8 mouse cellular contexts compared by ENCODE assay signal in genomic region chr4:62761672-62762071, GRCm38 (mm10).
DNase-seq lines count a peak whose midpoint lies in the region; ATAC-seq and TF ChIP-seq lines count a peak whose summit lies in the region.

No protein-coding gene starts in this region.

- 4% methylated on average over 1 of the region's 1 CpGs for WGBS in embryonic facial prominence, embryonic 15.5 days
- 0% methylated on average over 1 of the region's 1 CpGs for WGBS in heart, embryonic 12.5 days
- whole genome bisulfite sequencing in kidney, postnatal 0 days, result 0% methylated on average over 1 of the region's 1 CpGs
- 0% methylated on average over 1 of the region's 1 CpGs for WGBS in liver, postnatal 0 days (ENCODE audit: insufficient replicate concordance)

- no peaks in the 10 kb centered on the region for H3K36me3 ChIP-seq in embryonic facial prominence, embryonic 15.5 days
- no peaks in the 10 kb centered on the region for H3K36me3 ChIP-seq in heart, embryonic 12.5 days
- no peaks in the 10 kb centered on the region for H3K36me3 ChIP-seq in kidney, postnatal 0 days (ENCODE audit: insufficient read depth, low read length)
- H3K36me3 ChIP-seq in liver, postnatal 0 days (replicated peaks; ENCODE audit: insufficient read depth, low read length), result no peaks in the 10 kb centered on the region

- TF ChIP-seq CTCF in kidney, postnatal 0 days (IDR thresholded peaks at IDR 0.05; ENCODE audit: low read depth), result peak; percentile 99
- TF ChIP-seq CTCF in liver, postnatal 0 days (IDR thresholded peaks at IDR 0.05; ENCODE audit: low read depth), result peak; percentile 92

- H3K27me3 ChIP-seq in embryonic facial prominence, embryonic 15.5 days, result no peaks in the 10 kb centered on the region
- H3K27me3 ChIP-seq in heart, embryonic 12.5 days (replicated peaks), result peaks cover 21% of the 10 kb centered on the region
- no peaks in the 10 kb centered on the region for H3K27me3 ChIP-seq in kidney, postnatal 0 days (ENCODE audit: insufficient read depth, low read length)
- no peaks in the 10 kb centered on the region for H3K27me3 ChIP-seq in liver, postnatal 0 days (ENCODE audit: insufficient read depth, low read length)

- peak overlapping the region; percentile 79 for H3K27ac ChIP-seq in embryonic facial prominence, embryonic 15.5 days (replicated peaks)
- H3K27ac ChIP-seq in heart, embryonic 12.5 days (ENCODE audit: poor library complexity, severe bottlenecking), result no peak overlapping the region
- no peak overlapping the region for H3K27ac ChIP-seq in kidney, postnatal 0 days
- H3K27ac ChIP-seq in liver, postnatal 0 days (ENCODE audit: low read depth), result no peak overlapping the region

- no peak overlapping the region for H3K4me3 ChIP-seq in embryonic facial prominence, embryonic 15.5 days (replicated peaks)
- no peak overlapping the region for H3K4me3 ChIP-seq in heart, embryonic 12.5 days
- H3K4me3 ChIP-seq in kidney, postnatal 0 days (replicated peaks; ENCODE audit: low read depth, low read length), result no peak overlapping the region
- H3K4me3 ChIP-seq in liver, postnatal 0 days (ENCODE audit: low read depth, low read length), result no peak overlapping the region

- H3K4me2 ChIP-seq in embryonic facial prominence, embryonic 15.5 days (replicated peaks), result no peak overlapping the region
- H3K4me2 ChIP-seq in heart, embryonic 12.5 days, result no peak overlapping the region
- H3K4me2 ChIP-seq in kidney, postnatal 0 days (ENCODE audit: low read length), result no peak overlapping the region
- H3K4me2 ChIP-seq in liver, postnatal 0 days (ENCODE audit: low read depth, low read length), result no peak overlapping the region

- DNase-seq in CD4-positive helper T cell, adult 2 months (ENCODE audit: low read depth, low spot score), result peak; percentile 70
- peak; percentile 77 to 87 for DNase-seq in adrenal gland, postnatal 36 days
- DNase-seq in kidney, postnatal 0 days (ENCODE audit: low spot score), result peak; percentile 92
- peak; percentile 77 for DNase-seq in liver, postnatal 0 days
- peak; percentile 94 for DNase-seq in testis, postnatal 10 days (ENCODE audit: low spot score)

- H3K9me3 ChIP-seq in embryonic facial prominence, embryonic 15.5 days (replicated peaks), result no peaks in the 10 kb centered on the region
- no peaks in the 10 kb centered on the region for H3K9me3 ChIP-seq in heart, embryonic 12.5 days (replicated peaks)
- no peaks in the 10 kb centered on the region for H3K9me3 ChIP-seq in kidney, postnatal 0 days (replicated peaks; ENCODE audit: low read length)
- H3K9me3 ChIP-seq in liver, postnatal 0 days (ENCODE audit: low read length), result no peaks in the 10 kb centered on the region

- no peak overlapping the region for H3K9ac ChIP-seq in embryonic facial prominence, embryonic 15.5 days
- no peak overlapping the region for H3K9ac ChIP-seq in heart, embryonic 12.5 days
- H3K9ac ChIP-seq in kidney, postnatal 0 days (ENCODE audit: low read depth, low read length), result no peak overlapping the region
- no peak overlapping the region for H3K9ac ChIP-seq in liver, postnatal 0 days (replicated peaks)

- H3K4me1 ChIP-seq in embryonic facial prominence, embryonic 15.5 days, result peaks cover 35% of the 10 kb centered on the region
- H3K4me1 ChIP-seq in heart, embryonic 12.5 days (replicated peaks), result peaks cover 36% of the 10 kb centered on the region
- no peaks in the 10 kb centered on the region; the same call in 1 of the 2 replicates for H3K4me1 ChIP-seq in kidney, postnatal 0 days (replicated peaks; ENCODE audit: insufficient read depth, low read length)
- H3K4me1 ChIP-seq in liver, postnatal 0 days (ENCODE audit: insufficient read depth), result no peaks in the 10 kb centered on the region

- ATAC-seq in embryonic facial prominence, embryonic 15.5 days (ENCODE audit: insufficient number of reproducible peaks, low FRiP score, low TSS enrichment, low read depth), result no peak
- ATAC-seq in heart, embryonic 12.5 days (ENCODE audit: insufficient number of reproducible peaks, low FRiP score), result peak; percentile 62; the same call in 1 of the 2 replicates
- ATAC-seq in kidney, postnatal 0 days (replicated peaks; ENCODE audit: low FRiP score, low read depth), result 0 out of 2 replicates have a peak, but pooled peaks have one; percentile 67
- ATAC-seq in liver, postnatal 0 days, result no peak
- ATAC-seq in neutrophil, adult 5-6 weeks (ENCODE audit: extremely low read depth, insufficient number of reproducible peaks, low FRiP score, poor library complexity, severe bottlenecking), result 0 out of 2 replicates have a peak, but pooled peaks have one; percentile 37

- TF ChIP-seq EP300 in liver, postnatal 0 days (IDR thresholded peaks at IDR 0.05; ENCODE audit: low read depth), result no peak

Comparison
In these comparisons a context has a peak if more than half of its experiments do, and no peak if none do; other contexts are left out.
1. ATAC-seq: peak in heart, embryonic 12.5 days (single experiment), kidney, postnatal 0 days (single experiment) and neutrophil, adult 5-6 weeks (single experiment); none in embryonic facial prominence, embryonic 15.5 days (single experiment) and liver, postnatal 0 days (single experiment).
2. Peak in every context shown above with its lines, with median percentiles within 50 percentile points of each other: DNase-seq.